Mouse (Mus musculus): ENCODE data around the gene Lix1l. TPM values are rescaled to one million over a fixed set of nuclear protein-coding genes. Genes with fewer than 3 reads are reported as not detected.
"Not testable (repeated sequence)": the region's sequence is repeated elsewhere in the genome, so short reads cannot be mapped to it uniquely, and the experiment has no call there.

Lix1l gene
- polyA plus RNA-seq, 1 experiment from 2014 or later = 5.6 TPM

DNA sequence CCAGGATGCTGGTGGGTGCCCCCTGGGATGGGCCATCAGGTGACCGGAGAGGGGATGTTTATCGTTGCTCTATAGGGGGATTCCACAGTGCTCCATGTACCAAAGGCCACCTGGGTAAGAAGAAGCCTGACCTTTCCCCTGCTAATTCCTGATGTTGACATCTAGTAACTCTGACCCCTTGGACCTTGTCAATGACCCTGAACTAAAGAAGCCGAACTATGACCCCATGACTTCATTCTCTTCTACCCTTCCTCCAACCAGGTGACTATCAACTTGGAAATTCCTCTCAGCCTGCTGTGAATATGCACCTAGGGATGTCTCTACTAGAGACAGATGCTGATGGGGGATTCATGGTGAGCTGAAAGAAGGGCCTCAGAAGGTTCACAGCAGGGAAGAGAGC, 46.4 kb downstream of the Lix1l start:
- H3K4me3 ChIP-seq = no peak overlapping the region
- H3K9me3 ChIP-seq = no peaks in the 10 kb centered on the region
- H3K27ac ChIP-seq (replicated peaks) = no peak overlapping the region
- 80% methylated on average over 3 of the region's 3 CpGs for WGBS
- no peak overlapping the region for H3K9ac ChIP-seq (replicated peaks)
- H3K4me1 ChIP-seq = no peaks in the 10 kb centered on the region
- ATAC-seq (ENCODE audit: low FRiP score, low read depth) = no peak
- peaks cover 17% of the 10 kb centered on the region for H3K36me3 ChIP-seq
- no peaks in the 10 kb centered on the region for H3K27me3 ChIP-seq
- H3K4me2 ChIP-seq (replicated peaks) = no peak overlapping the region

DNA sequence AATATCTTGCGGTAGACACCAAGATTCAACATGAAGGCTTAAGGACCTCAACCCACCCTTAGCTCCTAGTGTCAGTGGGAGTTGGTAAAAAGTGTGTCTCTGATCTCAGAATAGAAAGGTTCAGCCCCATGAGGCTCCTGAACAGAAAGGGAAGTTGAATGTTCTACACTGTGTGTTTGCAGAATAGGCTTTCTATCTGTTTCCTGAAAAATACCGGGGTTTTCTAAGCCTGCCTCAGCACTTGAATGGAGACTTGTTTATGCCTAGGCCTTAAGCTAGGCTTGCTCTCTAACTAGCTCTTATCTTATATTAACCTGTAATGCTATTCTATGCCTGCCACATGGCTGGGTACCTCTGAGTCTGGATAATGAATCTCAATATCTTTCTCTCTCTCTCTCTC, 60.0 kb downstream of the Lix1l start:
- H3K4me3 ChIP-seq = no peak overlapping the region
- no peak overlapping the region for H3K27ac ChIP-seq (replicated peaks)
- peaks cover 10% of the 10 kb centered on the region; the same call in 1 of the 2 replicates for H3K4me1 ChIP-seq
- H3K4me2 ChIP-seq (replicated peaks) = no peak overlapping the region
- 80% methylated on average over 2 of the region's 2 CpGs for WGBS
- no peaks in the 10 kb centered on the region for H3K36me3 ChIP-seq
- no peaks in the 10 kb centered on the region for H3K27me3 ChIP-seq
- no peaks in the 10 kb centered on the region for H3K9me3 ChIP-seq
- H3K9ac ChIP-seq (replicated peaks) = no peak overlapping the region
- no peak for ATAC-seq (ENCODE audit: low FRiP score, low read depth)

GRCm38 (mm10) chr3:96662731-96663316, 61.9 kb downstream of the Lix1l start:
- 57% methylated on average over 8 of the region's 8 CpGs for WGBS
- peak overlapping the region; percentile 26 for H3K4me3 ChIP-seq
- no peaks in the 10 kb centered on the region for H3K27me3 ChIP-seq
- H3K4me1 ChIP-seq = peaks cover 10% of the 10 kb centered on the region; the same call in 1 of the 2 replicates
- no peak for ATAC-seq (ENCODE audit: low FRiP score, low read depth)
- no peak overlapping the region for H3K27ac ChIP-seq (replicated peaks)
- H3K9me3 ChIP-seq = no peaks in the 10 kb centered on the region
- H3K36me3 ChIP-seq = no peaks in the 10 kb centered on the region
- peak overlapping the region; percentile 52 for H3K4me2 ChIP-seq (replicated peaks)
- H3K9ac ChIP-seq (replicated peaks) = peak overlapping the region; percentile 52

- H3K4me3 ChIP-seq = peak overlapping the region; percentile 26
- H3K9me3 ChIP-seq = no peaks in the 10 kb centered on the region
- peak overlapping the region; percentile 52 for H3K9ac ChIP-seq (replicated peaks)
- no peaks in the 10 kb centered on the region for H3K36me3 ChIP-seq
- peak; percentile 82; the same call in 1 of the 2 replicates for ATAC-seq (ENCODE audit: low FRiP score, low read depth)
- H3K4me1 ChIP-seq = peaks cover 10% of the 10 kb centered on the region; the same call in 1 of the 2 replicates
- H3K4me2 ChIP-seq (replicated peaks) = peak overlapping the region; percentile 52
- WGBS = 5% methylated on average over 15 of the region's 18 CpGs
- no peak overlapping the region for H3K27ac ChIP-seq (replicated peaks)
- H3K27me3 ChIP-seq = no peaks in the 10 kb centered on the region
These were observed 62.7 kb downstream of the Lix1l start for GRCm38 (mm10) chr3:96663432-96664239.

GRCm38 (mm10) chr3:96665732-96666363, 64.9 kb downstream of the Lix1l start:
- not testable (repeated sequence) for ATAC-seq (ENCODE audit: low FRiP score, low read depth); H3K4me2 ChIP-seq (replicated peaks); H3K4me3 ChIP-seq; H3K9me3 ChIP-seq; H3K27me3 ChIP-seq; H3K27ac ChIP-seq (replicated peaks); H3K9ac ChIP-seq (replicated peaks); H3K36me3 ChIP-seq
- H3K4me1 ChIP-seq = peaks cover 15% of the 10 kb centered on the region
- 90% methylated on average over 7 of the region's 7 CpGs for WGBS

- Histone ChIP-seq H3K4me1 (peaks cover 15% of the 10 kb centered on the region), H3K9me3 (no peaks in the 10 kb centered on the region), H3K4me3 (no peak overlapping the region), H3K4me2 (replicated peaks) (no peak overlapping the region), H3K27me3 (peaks cover 14% of the 10 kb centered on the region), H3K27ac (replicated peaks) (no peak overlapping the region), H3K36me3 (no peaks in the 10 kb centered on the region), H3K9ac (replicated peaks) (no peak overlapping the region)
- no peak for ATAC-seq (ENCODE audit: low FRiP score, low read depth)
- 96% methylated on average over 5 of the region's 5 CpGs for WGBS
These were observed 66.0 kb downstream of the Lix1l start for GRCm38 (mm10) chr3:96666916-96667315.

- peaks cover 15% of the 10 kb centered on the region for H3K4me1 ChIP-seq
- no peak overlapping the region for H3K27ac ChIP-seq (replicated peaks)
- H3K9ac ChIP-seq (replicated peaks) = no peak overlapping the region
- H3K36me3 ChIP-seq = no peaks in the 10 kb centered on the region
- H3K27me3 ChIP-seq = peaks cover 14% of the 10 kb centered on the region
- 52% methylated on average over 1 of the region's 1 CpGs for WGBS
- H3K4me3 ChIP-seq = no peak overlapping the region
- H3K9me3 ChIP-seq = no peaks in the 10 kb centered on the region
- no peak overlapping the region for H3K4me2 ChIP-seq (replicated peaks)
- no peak for ATAC-seq (ENCODE audit: low FRiP score, low read depth)
These were observed 66.4 kb downstream of the Lix1l start for GRCm38 (mm10) chr3:96667316-96667715.

DNA sequence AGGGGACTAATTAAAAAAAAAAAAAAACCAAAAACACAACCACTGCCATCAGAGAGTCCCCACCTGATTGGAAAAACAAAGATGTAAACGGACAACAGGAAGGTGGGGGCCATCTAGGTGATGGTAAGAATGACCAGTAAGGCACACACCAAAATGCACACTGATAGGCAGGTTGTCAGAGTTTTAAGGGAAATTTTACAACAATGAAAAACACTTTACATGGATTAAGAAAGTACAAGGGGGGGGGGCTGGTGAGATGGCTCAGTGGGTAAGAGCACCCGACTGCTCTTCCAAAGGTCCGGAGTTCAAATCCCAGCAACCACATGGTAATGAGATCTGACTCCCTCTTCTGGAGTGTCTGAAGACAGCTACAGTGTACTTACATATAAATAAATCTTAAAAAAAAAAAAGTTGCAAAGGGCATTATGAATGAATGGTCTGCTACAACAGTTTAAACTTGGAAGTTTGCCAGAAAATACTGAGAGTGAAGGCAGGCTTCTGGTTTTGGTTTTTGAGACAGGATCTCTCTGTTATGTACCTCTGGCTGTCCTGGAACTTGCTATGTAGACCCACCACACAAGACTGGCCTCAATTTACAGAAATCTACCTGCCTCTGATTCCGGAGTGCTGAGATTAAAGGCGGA, 67.6 kb downstream of the Lix1l start:
- H3K9me3 ChIP-seq = no peaks in the 10 kb centered on the region
- H3K27me3 ChIP-seq = peaks cover 14% of the 10 kb centered on the region
- H3K27ac ChIP-seq (replicated peaks) = no peak overlapping the region
- H3K4me2 ChIP-seq (replicated peaks) = no peak overlapping the region
- ATAC-seq (ENCODE audit: low FRiP score, low read depth) = no peak
- no peak overlapping the region for H3K4me3 ChIP-seq
- H3K36me3 ChIP-seq = no peaks in the 10 kb centered on the region
- WGBS = 97% methylated on average over 5 of the region's 5 CpGs
- H3K9ac ChIP-seq (replicated peaks) = no peak overlapping the region
- peaks cover 9% of the 10 kb centered on the region for H3K4me1 ChIP-seq

DNA sequence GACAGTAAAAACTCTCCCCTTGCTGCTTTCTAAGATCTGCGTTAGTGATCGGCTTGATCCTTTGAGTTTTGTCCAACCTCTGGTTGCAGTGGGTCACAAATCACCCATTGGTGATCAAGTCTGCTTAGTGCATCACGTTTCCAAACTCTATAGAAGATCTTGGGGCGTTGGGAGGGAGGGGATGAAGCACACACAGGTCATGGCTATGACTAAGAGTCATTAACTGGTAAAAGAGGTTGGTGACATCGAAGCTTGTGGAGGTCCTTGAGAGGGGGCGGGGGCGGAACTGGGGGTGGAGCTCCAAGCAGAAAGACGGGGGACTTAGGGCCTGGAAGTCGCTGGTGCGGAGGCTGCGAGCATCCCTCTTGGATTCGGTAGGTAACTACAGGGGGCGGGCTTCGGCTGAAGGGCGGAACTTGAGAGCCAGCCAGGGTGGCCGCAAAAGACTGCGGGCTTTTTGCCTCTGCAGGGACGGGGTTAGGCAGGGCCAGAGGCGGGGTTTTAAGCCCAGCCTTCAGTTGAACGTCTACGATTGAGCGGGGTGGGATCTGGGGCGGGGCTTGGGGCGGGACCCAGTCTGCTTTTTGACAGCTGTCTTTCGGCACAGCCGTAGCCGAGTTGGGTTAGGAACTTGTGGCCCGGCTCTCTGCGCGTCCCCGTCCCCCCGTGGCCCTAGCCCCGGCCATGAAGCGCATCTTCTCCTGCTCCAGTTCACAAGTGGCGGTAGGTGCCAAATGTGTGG, 68.9 kb downstream of the Lix1l start, which contains the start of gene Ankrd35:
TSS of gene Ankrd35 (plus strand) at position 405 of the 742 bp plus-strand sequence.
- WGBS = 5% methylated on average over 35 of the region's 35 CpGs
- no peaks in the 10 kb centered on the region for H3K9me3 ChIP-seq
- H3K27ac ChIP-seq (replicated peaks) = no peak within 1 kb of the TSS
- peaks cover 5% of the 10 kb centered on the region; the same call in 1 of the 2 replicates for H3K4me1 ChIP-seq
- ATAC-seq (ENCODE audit: low FRiP score, low read depth) = peak; percentile 92
- H3K27me3 ChIP-seq = peaks cover 14% of the 10 kb centered on the region
- H3K9ac ChIP-seq (replicated peaks) = peak within 1 kb of the TSS; percentile 41
- H3K36me3 ChIP-seq = no peaks in the 10 kb centered on the region
- H3K4me2 ChIP-seq (replicated peaks) = peak within 1 kb of the TSS; percentile 73
- peak within 1 kb of the TSS; percentile 42 for H3K4me3 ChIP-seq

GRCm38 (mm10) chr3:96671519-96671918, 70.6 kb downstream of the Lix1l start:
- Histone ChIP-seq H3K4me3 (no peak overlapping the region), H3K9ac (replicated peaks) (no peak overlapping the region), H3K4me2 (replicated peaks) (no peak overlapping the region), H3K27ac (replicated peaks) (no peak overlapping the region), H3K27me3 (peaks cover 14% of the 10 kb centered on the region), H3K36me3 (no peaks in the 10 kb centered on the region), H3K9me3 (no peaks in the 10 kb centered on the region), H3K4me1 (peaks cover 11% of the 10 kb centered on the region; the same call in 1 of the 2 replicates)
- ATAC-seq (ENCODE audit: low FRiP score, low read depth) = no peak
- 94% methylated on average over 5 of the region's 5 CpGs for WGBS

DNA sequence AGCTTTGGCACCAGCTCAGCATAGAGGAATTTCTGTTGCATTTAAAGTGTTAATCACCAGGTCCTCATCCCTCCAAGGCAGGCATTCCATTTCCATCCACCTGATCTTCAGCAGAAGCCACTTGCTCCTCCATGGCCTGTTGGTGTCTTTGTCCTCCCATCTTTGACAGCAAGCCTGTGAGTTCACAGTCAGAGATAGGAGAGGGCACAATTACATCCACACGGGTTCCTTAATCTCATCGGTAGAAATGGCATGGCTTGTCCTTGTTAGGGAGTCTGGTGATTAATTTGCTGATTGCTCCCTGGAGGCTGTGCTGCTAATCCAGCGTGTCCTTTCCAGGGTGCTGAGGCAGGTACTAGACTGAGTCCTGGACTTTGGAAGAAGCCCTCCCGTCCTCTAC, 72.6 kb downstream of the Lix1l start:
- Histone ChIP-seq H3K27me3 (peaks cover 17% of the 10 kb centered on the region), H3K9ac (replicated peaks) (no peak overlapping the region), H3K4me1 (peaks cover 11% of the 10 kb centered on the region; the same call in 1 of the 2 replicates), H3K9me3 (no peaks in the 10 kb centered on the region), H3K27ac (replicated peaks) (no peak overlapping the region), H3K4me2 (replicated peaks) (no peak overlapping the region), H3K36me3 (no peaks in the 10 kb centered on the region), H3K4me3 (no peak overlapping the region)
- no peak for ATAC-seq (ENCODE audit: low FRiP score, low read depth)
- 70% methylated on average over 4 of the region's 4 CpGs for WGBS
